Mouse (Mus musculus): ENCODE measurements around the gene Tprgl.

Tprgl gene

GRCm38 (mm10) chr4:154109850-154110243 is 50.6 kb downstream of the Tprgl start:
- no peak for DNase-seq

GRCm38 (mm10) chr4:154109216-154109849 is 51.1 kb downstream of the Tprgl start:
- no peak for DNase-seq

Measured in liver (tissue).